Mouse (Mus musculus) ES-CJ7 (cell line): ENCODE data around the gene Abcg1.

Experiments used
- DNase-seq: peaks from one replicate; pipeline ENCODE4 v3.0.0; 2011; ENCODE audit warnings: low read depth, low spot score

Gene Abcg1

DNA sequence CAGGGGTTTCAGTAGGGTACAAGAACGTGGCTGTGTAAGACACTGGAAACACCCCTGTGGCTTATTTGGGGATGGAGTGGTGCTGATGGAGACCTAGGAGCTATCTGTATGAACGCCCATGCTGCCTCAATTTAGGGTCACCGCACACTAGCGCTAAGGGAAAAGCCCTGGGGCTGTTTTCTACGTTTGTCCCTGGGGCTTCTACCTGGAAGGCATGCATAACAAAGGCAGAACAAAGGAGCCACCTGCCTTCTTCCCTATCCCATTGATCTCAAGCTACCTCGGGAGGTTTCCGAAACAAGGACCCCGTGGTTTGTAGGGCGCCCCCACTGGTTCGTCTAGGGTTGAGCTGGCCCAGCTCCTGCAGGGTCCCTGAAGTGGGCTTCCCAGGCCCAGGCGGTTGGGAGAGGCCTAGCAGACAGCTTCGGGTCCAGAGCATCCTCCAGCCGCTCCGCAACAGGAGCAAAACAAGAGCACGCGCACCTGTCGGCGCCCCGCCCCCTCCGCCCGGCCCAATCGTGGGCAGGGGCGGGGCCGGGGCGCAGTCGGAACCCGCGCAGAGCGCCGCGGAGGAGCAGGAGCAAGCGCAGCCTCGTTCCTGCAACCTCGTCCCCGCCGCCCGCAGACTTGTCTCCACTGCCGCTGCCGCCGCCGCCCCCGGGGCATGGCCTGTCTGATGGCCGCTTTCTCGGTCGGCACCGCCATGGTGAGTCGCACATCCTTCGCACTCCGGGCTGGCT lies at the start of gene Abcg1:
Abcg1 (plus strand) TSS at position 525 of the 740 bp plus-strand sequence.
- DNase-seq = peak; percentile 89

DNA sequence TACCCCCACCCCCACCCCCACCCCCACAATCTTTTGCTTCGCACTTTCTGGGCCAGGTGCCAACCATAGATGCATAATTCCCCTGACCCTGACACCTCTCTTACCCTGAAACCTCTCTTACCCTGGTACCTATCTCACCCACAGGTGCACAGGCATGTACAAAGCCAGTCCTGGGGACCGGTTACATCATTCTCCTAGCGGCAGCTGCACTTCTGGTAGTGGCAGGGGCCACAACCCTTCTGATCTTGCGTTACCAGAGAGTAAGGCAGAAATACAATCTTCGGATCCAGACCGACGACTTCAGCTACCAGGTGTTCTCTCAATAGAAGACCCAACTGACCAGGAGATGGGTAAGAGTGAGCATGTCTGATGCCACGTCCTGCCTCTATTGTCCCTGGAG lies 49.1 kb upstream of the Abcg1 start:
- no peak for DNase-seq

DNA sequence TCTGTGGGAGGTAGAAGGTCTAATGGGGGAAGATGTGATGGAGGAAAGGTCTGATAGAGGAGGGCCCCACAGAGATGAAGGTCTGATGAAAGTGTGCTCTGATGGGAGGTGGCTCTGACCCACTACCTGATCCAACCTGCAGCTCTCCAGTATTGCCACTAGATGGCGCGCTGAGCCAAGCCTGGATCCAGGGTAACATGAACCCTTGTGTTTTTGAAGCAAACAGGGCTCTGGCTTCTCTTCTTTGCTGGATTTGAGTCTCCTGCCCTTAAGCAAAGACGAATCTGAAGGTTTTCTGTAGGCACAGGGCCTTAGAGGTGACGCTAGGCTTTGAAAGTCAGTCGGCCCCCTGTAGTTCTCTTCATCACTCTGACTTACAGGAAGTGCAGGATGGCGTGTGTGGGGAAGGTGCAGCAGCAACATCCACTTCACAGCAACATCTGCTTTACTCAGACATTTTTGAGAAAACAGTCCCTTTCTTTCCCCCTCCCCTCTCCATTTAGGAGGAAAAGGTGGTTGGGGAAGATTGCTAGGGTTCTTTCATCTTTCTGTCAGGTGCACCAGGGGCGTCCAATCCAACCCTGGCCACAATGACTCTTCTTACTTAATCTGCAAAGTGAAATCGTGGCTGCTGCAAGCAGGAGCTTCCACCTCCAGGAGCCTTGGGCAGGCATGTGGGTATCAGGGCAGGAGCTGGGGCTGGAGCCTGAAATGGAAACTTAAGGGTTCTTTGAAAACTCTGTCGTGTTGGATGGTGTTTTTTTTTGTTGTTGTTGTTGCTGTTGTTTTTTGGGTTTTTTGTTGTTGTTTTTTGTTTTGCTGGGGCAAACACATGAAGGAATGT lies 45.7 kb upstream of the Abcg1 start:
- DNase-seq = peak; percentile 60

DNA sequence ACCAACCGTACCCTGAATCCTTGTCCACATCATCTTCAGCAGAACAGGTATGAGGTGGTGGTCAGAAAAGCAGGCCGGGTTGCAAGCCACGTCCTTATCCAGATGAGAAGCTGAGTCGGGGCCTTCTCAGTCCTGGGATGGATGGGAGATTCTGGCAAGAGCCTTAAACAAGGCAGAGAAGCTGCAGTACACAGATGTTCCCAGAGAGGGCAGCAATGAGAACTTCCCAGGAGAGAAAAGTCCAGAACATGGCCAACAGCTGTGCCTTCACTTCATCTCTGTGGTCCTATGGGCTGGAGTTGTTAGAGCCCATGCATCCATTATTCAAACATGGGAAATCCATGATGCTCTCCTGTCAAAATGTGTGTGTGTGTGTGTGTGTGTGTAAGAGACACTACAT lies 39.2 kb upstream of the Abcg1 start:
- DNase-seq = peak; percentile 86

DNA sequence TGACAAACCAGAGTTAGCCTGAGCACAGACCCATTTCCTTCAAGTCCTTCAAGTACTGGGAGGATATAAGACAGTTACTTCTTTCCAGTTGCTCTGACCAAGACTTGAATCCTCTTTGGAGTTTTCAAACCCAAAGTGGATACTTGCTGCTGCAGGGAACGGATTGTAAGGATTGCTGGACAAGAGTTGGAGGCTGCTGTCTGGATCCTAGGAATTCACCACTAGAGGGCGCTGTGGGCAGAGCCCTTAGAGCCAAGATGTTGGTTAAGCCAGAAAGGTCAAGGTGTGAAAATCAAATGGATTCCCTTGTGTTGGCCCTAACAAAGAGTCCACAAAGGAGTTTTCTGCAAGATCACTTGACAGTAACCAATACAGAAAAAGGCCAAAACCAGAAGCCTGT lies 38.0 kb upstream of the Abcg1 start:
- peak; percentile 86 for DNase-seq

DNA sequence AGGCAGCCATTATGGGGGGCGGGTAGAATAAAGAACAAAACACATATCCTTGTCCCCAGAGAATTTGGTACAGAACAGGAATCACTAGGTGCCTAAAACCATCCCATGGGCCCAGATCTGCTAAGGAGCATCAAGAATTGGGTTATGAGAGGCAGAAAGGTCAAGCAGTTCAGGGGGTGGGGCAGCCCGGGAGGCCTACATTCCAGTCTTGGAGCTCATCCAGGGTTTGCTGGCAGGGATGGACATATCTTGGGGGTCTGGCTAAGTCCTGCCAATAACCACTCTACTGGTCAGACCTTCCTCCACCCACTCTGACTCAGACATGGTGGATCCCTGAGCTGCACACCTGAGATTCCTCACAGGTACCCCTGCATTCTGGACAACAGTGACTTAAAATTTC lies 37.4 kb upstream of the Abcg1 start:
- no peak for DNase-seq

DNA sequence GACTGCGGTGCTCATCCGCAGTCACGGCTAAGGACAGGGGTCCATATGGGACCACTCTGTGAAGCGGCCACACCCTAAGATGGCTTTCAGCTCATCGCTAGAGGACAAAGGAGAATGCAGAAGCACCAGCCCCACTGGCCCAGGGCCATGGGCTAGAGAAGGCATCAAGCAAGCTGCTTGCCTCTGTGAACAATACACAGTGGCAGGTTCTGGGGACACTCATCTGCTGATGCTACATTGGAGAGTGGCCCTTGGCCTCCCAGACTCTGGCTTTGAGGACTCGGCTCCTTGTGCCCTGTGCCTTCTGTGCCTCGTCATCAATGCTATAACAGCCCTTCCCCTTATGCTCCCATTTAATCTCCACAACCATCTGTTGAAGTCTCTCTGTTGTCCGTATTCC lies 36.2 kb upstream of the Abcg1 start:
- no peak for DNase-seq

DNA sequence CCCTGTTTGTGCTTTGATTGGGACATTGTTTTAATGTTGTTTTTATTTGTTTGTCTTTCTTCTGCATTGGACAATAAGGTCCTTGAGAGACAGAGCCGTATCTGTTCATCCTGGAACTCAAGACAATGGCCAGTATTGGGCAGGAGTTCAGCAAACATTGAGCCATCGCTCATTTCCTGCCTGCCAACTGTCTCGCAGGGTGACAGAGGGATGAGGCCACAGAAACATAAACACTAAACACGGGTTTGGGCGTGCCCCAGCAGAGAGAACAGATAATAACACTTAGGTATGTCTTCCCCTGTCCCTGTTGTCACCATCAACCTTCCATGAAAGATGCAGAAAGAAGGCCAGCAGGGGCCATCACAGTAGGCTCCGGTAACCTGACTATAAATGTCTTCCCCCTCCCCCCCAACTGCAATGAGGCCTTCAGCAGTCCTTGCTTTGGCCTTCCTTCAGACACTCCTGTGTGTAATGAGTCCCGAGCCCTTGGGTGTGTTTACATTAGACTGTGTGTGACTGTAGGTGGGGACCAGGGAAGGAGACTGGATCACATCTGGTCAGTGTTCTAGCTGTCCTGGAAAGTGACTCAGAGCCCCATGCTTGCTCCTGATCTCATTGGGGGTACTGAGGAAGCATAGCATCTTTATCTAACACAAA lies 33.2 kb upstream of the Abcg1 start:
- no peak for DNase-seq

DNA sequence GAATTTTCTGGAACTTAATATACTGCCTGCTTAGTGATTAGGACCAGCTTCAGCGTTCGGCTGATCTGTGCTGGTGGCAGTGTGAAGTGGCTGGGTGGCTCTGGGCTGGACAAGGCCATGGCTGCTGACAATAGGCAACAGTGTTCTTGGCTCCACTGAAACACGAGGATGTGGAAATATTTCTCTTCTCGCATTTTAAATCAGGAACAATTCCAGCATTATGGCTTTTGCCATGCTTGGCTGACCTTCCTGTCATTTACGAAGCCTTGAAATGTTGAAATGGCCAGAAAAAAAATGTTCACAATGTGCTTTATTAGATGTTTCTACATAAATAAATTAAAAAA lies 32.7 kb upstream of the Abcg1 start:
- DNase-seq = no peak

DNA sequence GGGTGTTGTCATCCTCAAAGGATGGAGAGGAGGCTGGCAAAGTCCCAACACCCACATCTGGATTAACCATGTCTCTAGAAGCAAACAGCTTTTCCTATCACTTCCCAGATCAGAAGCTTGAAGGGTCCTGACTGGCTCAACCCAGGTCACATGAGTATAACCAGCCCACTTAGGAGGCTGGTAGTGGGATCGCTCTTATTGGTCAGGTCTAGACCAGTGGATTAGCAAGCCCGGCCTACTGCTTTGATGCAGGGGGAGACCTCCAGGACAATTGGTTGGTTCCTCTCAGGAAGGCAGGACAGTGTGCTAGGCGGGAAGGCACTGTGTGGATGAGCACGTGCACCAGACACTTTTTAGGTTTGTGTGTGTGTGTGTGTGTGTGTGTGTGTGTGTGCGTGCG lies 30.5 kb upstream of the Abcg1 start:
- peak; percentile 62 for DNase-seq

DNA sequence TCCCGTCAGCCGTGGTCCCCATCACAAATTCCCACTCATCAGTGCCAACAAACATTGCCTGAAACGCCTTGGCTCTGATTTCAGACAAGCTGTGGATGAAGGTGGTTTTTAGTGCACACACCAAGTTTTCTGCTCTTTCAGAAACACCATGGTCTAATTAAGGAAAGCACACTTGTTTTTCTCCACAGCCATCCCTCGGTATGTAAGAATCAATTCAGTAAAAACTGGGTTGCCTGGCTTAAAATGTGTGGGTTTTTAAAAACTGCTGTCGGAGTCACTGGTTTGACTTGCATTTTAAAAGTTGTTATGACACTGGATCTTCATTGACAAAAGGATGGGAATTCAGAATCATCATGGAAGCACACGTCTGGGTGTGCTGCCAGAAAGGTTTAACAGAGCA lies 29.8 kb upstream of the Abcg1 start:
- no peak for DNase-seq

DNA sequence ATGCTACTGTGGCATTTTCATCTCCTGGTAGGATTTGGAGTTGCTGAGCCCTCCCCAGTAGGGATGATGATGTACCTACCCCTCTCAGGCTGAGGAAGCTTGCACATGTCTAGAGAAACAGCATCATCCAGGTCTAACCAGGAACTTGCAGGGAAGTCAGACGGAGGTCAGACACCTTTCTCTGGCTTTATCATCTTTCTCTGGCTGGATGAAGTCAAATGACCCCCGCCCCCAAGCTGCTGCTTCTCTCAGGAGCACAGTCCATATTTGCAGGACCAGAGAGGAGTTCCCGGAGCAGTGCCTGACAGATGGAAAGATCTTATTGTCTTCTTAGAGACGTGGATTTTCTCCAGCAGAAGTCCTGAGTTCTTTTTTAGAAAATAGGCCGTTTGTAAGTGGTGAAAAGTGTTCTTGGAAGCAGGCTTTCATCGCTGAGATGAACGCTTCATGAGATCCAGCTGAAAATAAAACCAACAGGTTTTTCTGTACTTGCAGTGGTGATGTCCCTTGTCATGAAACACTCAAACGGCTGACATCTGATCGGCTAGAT lies 28.6 kb upstream of the Abcg1 start:
- DNase-seq = no peak

DNA sequence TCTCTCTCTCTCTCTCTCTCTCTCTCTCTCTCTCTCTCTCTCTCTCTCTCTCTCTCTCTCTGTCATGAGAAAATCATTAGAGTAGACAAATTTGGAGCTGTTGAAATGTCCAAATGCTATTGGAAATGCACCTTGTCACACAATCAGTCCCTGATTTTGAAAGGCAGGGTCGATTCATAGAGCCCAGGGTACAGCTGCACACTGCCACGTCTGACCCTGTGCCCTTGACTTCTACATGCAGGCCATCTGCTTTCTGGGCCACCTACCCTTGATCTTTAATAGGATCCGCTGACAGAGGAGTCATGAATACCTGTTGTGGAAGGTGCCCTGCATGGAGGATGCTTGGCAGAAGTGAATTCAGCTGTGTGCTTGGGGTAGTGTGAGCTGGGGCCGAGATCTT lies 28.1 kb upstream of the Abcg1 start:
- no peak for DNase-seq

DNA sequence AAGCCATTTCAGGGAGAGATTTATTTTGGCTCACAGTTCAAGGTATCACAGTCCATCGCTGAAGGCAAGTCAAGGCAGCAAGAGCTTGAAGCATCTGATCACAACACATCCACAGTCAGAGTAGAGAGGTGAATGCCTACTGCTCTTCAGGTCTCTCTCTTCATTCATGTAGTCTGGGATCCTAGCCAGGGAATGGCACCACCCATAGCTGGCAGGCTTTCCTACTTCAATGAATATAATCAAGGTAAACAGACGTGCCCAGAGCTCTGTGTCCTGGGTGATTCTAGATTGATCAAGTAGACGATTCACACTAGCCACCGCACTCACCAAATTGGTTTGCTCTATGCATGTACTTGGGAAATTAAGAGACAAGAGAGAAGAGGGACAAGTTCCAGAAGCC lies 25.1 kb upstream of the Abcg1 start:
- DNase-seq = no peak

DNA sequence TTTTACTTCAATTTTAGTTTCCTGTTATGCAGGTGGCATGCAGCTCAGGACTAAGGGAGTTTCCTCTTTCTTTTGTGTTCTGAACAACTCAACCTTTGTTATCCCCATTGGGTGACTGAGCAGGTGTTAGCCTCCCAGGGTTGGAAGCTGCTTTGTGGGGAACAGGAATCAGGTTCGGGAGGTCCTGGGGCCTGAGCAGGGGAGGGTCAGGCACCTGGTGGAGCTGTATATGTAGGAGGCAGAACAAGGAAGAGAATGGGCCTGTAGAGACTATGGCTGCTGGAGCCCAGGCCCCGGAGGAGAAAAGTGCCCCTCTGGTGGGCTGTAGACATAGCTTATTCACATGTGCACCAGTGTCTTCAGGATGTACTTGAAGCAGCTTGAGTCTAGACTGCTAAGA lies 24.2 kb upstream of the Abcg1 start:
- DNase-seq = peak; percentile 23

DNA sequence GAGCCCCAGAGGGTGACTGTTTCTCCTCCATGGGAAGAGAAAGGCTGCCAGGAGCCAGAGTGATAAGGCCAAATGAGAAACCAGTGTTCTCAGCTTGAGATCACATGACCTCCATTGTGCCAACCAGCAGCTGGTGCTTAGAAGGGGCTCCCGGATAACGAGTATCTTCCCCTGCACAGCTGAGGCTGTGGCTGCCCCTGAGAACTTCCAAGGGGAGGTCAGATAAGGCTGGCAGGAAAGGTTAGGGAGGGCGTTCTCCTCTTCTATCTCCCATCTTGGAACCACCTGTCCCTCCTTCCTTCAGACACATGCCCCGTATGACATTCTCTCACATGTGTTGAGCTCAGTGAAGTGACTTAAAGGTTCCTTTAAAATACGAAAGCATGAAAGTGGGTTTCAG lies 23.3 kb upstream of the Abcg1 start:
- no peak for DNase-seq

DNA sequence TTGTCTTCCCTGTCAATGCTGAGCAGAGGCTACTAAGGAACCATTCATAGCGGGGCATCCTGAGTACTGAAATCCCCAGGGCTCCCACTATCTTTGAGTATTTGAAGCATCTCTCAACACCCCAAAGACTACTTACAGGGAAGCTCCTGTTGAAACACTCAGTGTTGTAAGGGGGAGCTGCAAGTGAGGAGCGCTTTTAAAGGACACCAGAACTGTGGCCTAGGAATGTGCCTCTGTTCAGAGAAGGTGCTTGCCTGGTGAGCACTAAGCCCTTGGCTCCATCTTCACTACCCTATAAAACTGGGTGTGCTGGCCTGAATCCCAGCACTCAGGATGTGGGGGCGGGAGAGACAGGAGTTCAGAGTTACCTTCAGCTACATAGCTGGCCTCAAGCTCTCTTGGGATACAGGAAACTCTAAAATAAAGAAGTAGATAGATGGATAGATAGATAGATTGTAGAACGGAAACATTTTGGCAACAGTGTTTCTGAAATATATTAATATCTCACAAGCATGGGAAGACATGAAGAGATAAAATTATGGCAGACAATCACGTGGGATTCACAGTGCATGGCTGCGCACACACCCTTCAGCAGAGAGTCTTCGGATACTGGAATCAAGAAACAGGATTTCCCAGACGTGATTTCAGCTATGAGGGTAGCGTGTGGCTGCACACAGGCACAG lies 22.7 kb upstream of the Abcg1 start:
- DNase-seq = no peak

DNA sequence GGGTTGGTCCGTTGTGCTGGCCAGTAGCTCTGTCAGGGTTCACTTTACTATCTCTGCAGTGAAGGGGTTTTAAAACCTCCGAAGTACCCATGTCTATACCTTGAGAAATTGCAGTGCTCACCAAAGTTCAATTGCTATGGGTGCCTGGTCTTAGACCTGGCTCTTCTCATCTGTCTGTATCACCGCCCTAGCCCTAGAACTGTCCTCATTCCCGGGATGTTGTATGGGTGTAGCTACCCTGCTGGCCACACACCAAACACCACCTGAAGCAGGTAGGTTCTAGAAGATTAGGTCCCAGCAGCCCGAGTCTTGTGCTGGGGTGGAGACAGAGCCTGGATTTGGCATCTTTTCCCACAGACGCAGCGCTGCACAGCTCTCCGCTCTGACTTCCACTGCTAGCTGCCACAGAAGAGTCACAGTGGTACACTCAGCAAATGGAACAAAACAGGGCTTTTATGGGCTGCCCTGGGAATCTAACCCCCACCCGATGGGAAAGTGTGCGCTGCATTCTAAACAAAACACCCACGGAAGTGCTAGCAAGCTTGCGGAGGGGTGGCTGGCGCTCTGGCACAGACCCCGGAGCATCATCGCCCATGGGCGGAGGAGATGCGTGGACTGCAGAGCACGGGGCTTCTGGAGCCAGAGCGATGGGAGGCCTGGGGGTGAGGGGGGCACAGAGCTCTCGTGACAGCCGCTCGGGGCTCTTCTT lies 21.2 kb upstream of the Abcg1 start:
- DNase-seq = no peak

DNA sequence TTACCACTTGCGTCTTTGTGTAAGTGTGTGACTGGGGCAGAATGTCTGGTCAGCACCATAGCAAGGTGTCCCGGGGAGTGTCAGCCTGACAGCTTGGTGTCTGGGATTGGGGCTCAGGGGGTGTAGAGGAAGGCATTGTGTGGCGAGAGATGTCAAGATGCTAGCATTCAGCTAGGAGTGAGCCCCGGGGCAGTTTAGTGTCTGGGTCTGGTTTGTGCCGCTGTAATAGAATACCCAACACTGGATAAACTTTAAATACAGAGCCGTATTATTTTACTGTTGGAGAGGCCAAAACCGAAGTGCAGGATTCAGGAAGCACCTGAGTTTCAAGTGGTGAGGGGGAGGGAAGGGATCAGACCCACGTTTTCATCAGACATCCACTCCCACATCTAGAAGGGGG lies 20.1 kb upstream of the Abcg1 start:
- DNase-seq = no peak

DNA sequence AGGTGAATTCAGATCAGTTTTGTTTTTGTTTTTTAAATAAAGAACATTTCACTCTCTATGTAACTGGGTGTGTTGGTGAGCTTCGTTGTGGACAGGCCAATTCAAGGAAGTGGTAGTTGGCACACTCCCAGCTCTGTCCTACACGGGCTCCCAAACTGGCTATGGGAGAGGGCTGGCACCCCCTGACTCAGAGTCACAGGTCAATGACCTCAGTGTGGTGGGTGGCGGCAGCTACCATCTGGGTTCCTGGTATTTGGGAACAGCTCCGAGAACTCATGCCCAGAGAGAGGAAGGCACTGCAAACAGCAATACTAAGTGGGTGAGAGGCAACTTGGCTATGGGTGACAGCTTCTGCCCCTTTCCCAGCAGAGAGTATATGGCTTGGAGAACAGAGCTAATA lies 19.1 kb upstream of the Abcg1 start:
- DNase-seq = no peak

DNA sequence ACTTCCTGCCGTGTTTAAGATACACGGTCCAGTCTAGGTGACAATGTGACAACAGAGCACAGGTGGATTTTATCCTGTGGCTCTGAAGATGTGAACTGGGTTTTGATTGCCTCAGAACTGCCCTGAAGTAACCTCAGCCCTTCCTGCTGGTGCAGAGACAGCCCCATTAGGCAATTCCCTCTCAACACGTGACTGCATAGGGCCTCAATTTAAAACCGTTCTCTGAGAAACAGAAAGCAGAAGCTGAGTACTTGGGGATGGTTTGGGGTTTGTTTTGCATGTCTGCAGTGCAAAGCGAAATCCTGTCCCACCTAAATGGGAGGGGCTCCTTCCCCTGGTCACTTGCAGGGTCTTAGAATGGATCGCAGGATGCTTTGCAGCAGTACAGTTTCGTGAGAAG lies 17.8 kb upstream of the Abcg1 start:
- DNase-seq = no peak
